Mouse (Mus musculus) midbrain, embryonic 14.5 days (tissue): ENCODE measurements around the gene Sf3b2. TPM values are rescaled to one million over a fixed set of nuclear protein-coding genes. Genes with fewer than 3 reads are reported as not detected.

ENCODE experiments used
- ATAC-seq: fragments of 200-750 bp; cut with Nextera tagmentation; 2 replicates; pipeline ENCODE4 v1.8.0; 2017; ENCODE audit warnings: moderate number of reproducible peaks, moderate library complexity; ENCODE audit not compliant: low FRiP score, low TSS enrichment
- DNase-seq: peaks from one replicate; pipeline ENCODE4 v3.0.0-alpha.2; 2015
- H3K27ac ChIP-seq: fragments of 300-500 bp; sonication (generic); replicated peaks from 2 replicates; pipeline ENCODE4 v1.5.1; 2014; ENCODE audit warnings: mild to moderate bottlenecking, low read depth, low read length, moderate library complexity
- H3K27me3 ChIP-seq: fragments of 300-500 bp; sonication (generic); 2 replicates; pipeline ENCODE4 v1.6.1; 2014; ENCODE audit warnings: low read length, control low read depth, mixed read lengths; ENCODE audit not compliant: control insufficient read depth, insufficient read depth
- H3K36me3 ChIP-seq: fragments of 300-500 bp; sonication (generic); 2 replicates; pipeline ENCODE4 v1.6.1; 2014; ENCODE audit warnings: low read length, control low read depth; ENCODE audit not compliant: control insufficient read depth, insufficient read depth
- H3K4me1 ChIP-seq: fragments of 300-500 bp; sonication (generic); 2 replicates; pipeline ENCODE4 v1.6.1; 2014; ENCODE audit warnings: mild to moderate bottlenecking, antibody characterized with exemption, low read length, control low read depth; ENCODE audit not compliant: control insufficient read depth, insufficient read depth
- H3K4me2 ChIP-seq: fragments of 300-500 bp; sonication (generic); 2 replicates; pipeline ENCODE4 v1.6.1; 2014; ENCODE audit warnings: mild to moderate bottlenecking, low read length, moderate library complexity
- H3K4me3 ChIP-seq: fragments of 300-500 bp; sonication (generic); replicated peaks from 2 replicates; pipeline ENCODE4 v1.5.1; 2014; ENCODE audit warnings: low read depth, low read length
- H3K9ac ChIP-seq: fragments of 300-500 bp; sonication (generic); replicated peaks from 2 replicates; pipeline ENCODE4 v1.6.1; 2014; ENCODE audit warnings: mild to moderate bottlenecking, low read length, moderate library complexity
- H3K9me3 ChIP-seq: fragments of 300-500 bp; sonication (generic); 2 replicates; pipeline ENCODE4 v1.6.1; 2016; ENCODE audit warnings: low read length, control low read depth, mixed read lengths; ENCODE audit not compliant: control insufficient read depth
- WGBS: fragments of 180-500 bp; shearing (Covaris S2); extraction: QIAGEN DNeasy Blood & Tissue Kit; methylation state at CpG from one replicate; pipeline ENCODE4 v1.1.7; 2014; 5-methylcytosine and 5-hydroxymethylcytosine counted together
- polyA plus RNA-seq: library from polyadenylated mRNA; unstranded; fragments of >200 nt; fragmentation: Nextera tagmentation; extraction: Ambion mirVana; gene quantifications from 2 replicates; pipeline ENCODE4 v1.2.1, GENCODE M21; 2014

The Sf3b2 gene
- 291 and 365 TPM in 2 replicates for polyA plus RNA-seq

DNA sequence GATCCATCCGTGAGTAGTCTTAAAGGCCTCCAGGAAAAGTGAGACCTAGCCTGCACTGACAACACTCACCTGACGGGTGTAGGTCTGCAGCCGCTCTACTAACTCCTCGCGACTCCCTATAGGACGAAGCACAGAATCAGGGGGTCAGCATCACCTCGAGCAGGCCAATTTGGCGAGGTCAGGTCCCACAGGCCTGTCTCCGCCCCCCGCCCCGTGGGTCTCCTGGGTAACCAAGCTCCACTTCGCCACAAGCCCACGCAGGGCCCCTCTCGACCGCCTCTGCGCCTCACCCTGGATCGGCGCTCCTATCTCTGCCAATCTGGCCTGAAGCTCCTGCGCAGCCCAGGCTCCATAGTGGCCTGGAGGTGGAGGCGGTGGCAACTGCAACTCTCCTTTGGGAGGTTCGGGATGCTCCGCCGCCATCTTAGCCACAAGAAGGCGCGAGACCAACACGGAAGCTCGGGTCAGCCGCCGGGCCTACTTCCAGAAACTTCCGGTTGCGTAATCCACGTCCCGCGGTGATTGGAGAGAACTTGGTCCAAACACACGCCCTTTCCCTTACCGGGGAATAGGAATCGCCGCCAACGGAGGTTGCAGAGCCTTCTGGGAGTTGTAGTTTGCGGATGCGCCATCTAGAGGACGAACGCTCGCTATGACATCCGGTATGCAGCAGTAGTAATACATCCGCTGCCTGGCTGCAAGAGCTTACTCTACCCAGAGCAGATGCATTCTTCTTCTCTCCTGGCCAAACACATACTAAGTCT is at the start of gene Sf3b2:
Gene Sf3b2 (minus strand): TSS at position 484 of the 764 bp plus-strand sequence.
- peak; percentile 100 for DNase-seq
- Histone ChIP-seq H3K4me3 (peak within 1 kb of the TSS; percentile 93), H3K4me2 (peak within 1 kb of the TSS; percentile 78), H3K27ac (peak within 1 kb of the TSS; percentile 88), H3K36me3 (peaks cover 31% of the 10 kb centered on the region), H3K9ac (peak within 1 kb of the TSS; percentile 84), H3K4me1 (peaks cover 30% of the 10 kb centered on the region), H3K27me3 (no peaks in the 10 kb centered on the region), H3K9me3 (no peaks in the 10 kb centered on the region)
- ATAC-seq = peak; percentile 93
- WGBS = under 1% methylated on average over 46 of the region's 46 CpGs

DNA sequence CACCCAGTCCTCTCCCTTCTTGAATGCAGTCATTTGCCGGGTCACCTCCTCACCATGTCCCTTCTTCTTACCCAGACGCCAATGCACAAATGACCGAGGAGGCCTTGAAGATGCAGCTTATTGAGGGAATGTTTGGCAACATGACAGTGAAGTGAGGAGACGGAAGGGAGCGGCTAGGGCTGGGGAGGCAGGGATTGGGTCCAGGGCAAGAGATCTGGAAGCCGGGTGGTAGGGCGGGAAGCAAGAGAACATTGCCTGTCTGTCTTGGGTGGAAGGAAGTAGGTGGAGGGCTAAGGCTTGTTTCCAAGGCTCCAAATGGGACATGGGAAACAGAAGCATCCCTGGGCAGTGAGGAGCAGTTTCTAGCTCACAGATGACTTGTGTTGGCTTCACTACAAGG is 46.1 kb upstream of the Sf3b2 start:
- whole genome bisulfite sequencing = 97% methylated on average over 7 of the region's 7 CpGs
- Histone ChIP-seq H3K36me3 (no peaks in the 10 kb centered on the region), H3K9ac (no peak overlapping the region)

DNA sequence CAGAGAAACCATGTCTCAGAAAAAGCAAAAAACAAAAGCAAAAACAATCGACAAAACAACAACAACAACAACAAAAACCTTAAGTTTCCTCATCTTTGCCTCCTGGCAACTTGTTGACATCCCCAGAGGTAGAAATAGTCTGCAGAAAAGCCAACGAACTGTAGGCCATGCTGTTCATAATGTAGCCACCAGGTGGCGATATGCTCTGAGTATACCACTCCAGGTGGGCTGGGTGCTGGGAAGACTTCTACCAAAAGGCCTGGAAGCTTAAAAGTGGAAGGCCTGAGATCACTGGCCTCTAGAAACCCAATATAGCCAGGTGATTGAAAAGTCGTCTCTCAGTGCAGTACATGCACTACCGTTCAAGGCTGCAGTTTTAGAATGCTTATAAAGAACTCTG is 42.7 kb upstream of the Sf3b2 start:
- Histone ChIP-seq H3K4me3 (no peak overlapping the region), H3K27ac (no peak overlapping the region), H3K36me3 (no peaks in the 10 kb centered on the region), H3K4me1 (no peaks in the 10 kb centered on the region), H3K27me3 (no peaks in the 10 kb centered on the region), H3K4me2 (no peak overlapping the region), H3K9me3 (no peaks in the 10 kb centered on the region), H3K9ac (no peak overlapping the region)
- WGBS = 23% methylated on average over 5 of the region's 5 CpGs
- DNase-seq = peak; percentile 82
- ATAC-seq = no peak

More for the DNA sequence above, 46.1 kb upstream of the Sf3b2 start:
- no peak overlapping the region for H3K27ac ChIP-seq
- no peaks in the 10 kb centered on the region for H3K9me3 ChIP-seq
- H3K4me2 ChIP-seq = no peak overlapping the region
- H3K27me3 ChIP-seq = no peaks in the 10 kb centered on the region
- DNase-seq = no peak
- no peak overlapping the region for H3K4me3 ChIP-seq
- H3K4me1 ChIP-seq = no peaks in the 10 kb centered on the region
- ATAC-seq = no peak

DNA sequence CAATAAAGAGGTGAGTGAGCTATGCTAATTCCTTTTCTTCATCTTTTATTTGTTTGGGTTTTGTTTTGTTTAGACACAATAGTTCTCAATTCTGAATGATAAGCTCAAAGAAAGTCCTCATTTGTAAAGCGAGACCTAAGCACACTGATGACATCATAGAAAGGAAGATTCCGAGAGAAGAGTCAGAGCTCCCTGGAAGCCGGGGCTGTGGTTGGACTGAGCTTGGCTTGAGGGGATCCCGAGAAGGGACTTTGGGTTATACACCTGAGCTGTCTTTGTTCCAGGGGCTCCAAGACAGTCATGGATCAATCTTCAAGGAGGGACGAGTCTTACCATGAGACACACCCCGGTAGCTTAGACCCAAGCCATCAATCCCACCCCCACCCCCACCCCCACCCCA is 40.2 kb upstream of the Sf3b2 start, which contains the start of gene Catsper1:
Gene Catsper1 (plus strand): TSS at position 301 of the 400 bp plus-strand sequence.
- 89% methylated on average over 6 of the region's 6 CpGs for WGBS
- no peak for DNase-seq
- Histone ChIP-seq H3K4me2 (no peak within 1 kb of the TSS), H3K4me1 (no peaks in the 10 kb centered on the region), H3K4me3 (no peak within 1 kb of the TSS), H3K36me3 (no peaks in the 10 kb centered on the region), H3K27me3 (no peaks in the 10 kb centered on the region), H3K9me3 (no peaks in the 10 kb centered on the region), H3K9ac (no peak within 1 kb of the TSS), H3K27ac (no peak within 1 kb of the TSS)
- no peak for ATAC-seq

DNA sequence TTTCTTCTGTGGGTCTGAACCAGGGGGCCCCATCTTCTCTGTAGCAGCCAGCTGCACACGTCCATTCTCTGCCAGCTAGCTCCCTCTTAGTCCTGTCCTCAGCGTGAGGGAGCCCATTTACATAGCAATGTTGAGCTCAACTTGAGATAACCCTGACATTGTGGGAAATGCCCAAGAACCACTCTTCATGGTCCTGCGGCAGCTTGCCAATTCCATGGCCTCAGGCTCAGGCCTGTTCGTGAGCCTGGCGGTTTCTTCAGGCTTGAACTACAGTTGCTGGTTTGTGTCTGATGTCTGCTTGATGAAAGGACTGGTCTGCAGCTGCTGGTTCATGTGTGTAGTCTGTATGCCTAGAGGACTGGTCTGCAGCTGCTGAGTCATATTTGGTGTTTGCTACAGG is 39.5 kb upstream of the Sf3b2 start:
- H3K27me3 ChIP-seq = no peaks in the 10 kb centered on the region
- no peaks in the 10 kb centered on the region for H3K4me1 ChIP-seq
- H3K4me3 ChIP-seq = no peak overlapping the region
- 80% methylated on average over 5 of the region's 5 CpGs for WGBS
- ATAC-seq (no peak), DNase-seq (no peak)
- H3K9ac ChIP-seq = no peak overlapping the region
- no peaks in the 10 kb centered on the region for H3K36me3 ChIP-seq
- no peak overlapping the region for H3K4me2 ChIP-seq
- H3K9me3 ChIP-seq = no peaks in the 10 kb centered on the region
- H3K27ac ChIP-seq = no peak overlapping the region

DNA sequence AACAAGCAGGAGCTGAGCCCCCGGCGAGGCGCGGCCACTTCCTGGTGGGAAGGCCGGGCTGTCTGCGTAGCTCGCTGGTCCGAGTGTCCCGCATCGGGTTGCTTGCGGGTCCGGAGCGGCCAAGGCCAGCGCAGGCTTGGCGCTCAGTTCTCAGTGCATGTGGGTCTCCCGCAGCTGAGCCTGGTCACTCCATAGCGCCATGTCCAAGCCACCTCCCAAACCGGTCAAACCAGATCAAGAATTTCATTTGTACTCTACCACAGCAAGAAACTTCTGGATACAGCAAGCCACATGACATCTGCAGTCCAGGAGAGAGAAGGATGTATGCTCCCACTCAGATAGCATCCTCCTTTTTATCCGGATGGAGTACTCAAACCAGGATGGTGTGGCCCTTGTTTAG is 32.7 kb upstream of the Sf3b2 start:
- Histone ChIP-seq H3K4me2 (no peak overlapping the region), H3K27me3 (no peaks in the 10 kb centered on the region), H3K4me3 (no peak overlapping the region), H3K27ac (no peak overlapping the region), H3K9me3 (no peaks in the 10 kb centered on the region), H3K36me3 (no peaks in the 10 kb centered on the region), H3K4me1 (no peaks in the 10 kb centered on the region), H3K9ac (no peak overlapping the region)
- DNase-seq (no peak), ATAC-seq (no peak)
- WGBS = 77% methylated on average over 19 of the region's 19 CpGs

DNA sequence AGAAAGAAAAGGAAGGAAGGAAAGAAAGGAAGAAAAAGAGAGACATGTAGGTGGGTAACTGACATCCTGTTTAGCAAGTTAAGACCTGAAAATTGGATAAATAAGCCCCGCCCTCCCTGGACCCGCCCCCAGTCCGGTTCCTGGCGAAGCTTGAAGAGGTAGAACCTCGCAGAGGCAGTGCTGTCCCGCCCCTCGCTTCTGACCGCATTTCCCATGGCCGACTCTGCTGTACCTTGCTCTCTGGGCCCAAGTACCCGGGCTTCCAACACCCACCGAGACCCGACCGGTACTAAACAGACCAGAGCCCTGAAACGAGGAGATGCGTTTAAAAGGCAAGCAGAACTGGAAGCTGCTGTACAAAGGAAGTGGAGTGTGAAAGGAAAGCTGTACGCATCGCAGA is 28.5 kb upstream of the Sf3b2 start:
- ATAC-seq = no peak
- H3K4me3 ChIP-seq = no peak overlapping the region
- H3K4me2 ChIP-seq = no peak overlapping the region
- no peaks in the 10 kb centered on the region for H3K9me3 ChIP-seq
- no peak overlapping the region for H3K9ac ChIP-seq
- H3K36me3 ChIP-seq = no peaks in the 10 kb centered on the region
- WGBS = 52% methylated on average over 17 of the region's 17 CpGs
- no peaks in the 10 kb centered on the region for H3K4me1 ChIP-seq
- no peaks in the 10 kb centered on the region for H3K27me3 ChIP-seq
- no peak for DNase-seq
- no peak overlapping the region for H3K27ac ChIP-seq

DNA sequence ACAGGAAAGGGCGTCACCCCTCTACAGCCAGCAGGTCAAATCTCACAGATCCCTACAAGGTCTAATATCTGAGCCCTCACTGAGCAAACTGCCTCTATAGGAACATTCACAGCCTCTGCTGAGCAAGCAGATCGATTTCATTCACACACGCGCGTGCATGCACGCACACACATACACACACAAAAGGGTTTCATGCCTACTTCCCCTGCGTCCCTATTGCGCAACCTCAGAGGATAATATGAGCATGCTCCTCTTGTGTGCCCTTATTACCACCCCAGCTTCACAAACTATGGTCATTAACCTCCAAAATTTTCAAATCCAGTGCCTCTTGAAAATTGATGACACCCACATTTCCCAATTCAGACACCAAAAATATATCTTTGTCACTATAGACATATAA is 17.9 kb upstream of the Sf3b2 start:
- no peaks in the 10 kb centered on the region for H3K9me3 ChIP-seq
- H3K36me3 ChIP-seq = no peaks in the 10 kb centered on the region
- no peak overlapping the region for H3K9ac ChIP-seq
- no peak overlapping the region for H3K4me3 ChIP-seq
- 88% methylated on average over 8 of the region's 8 CpGs for WGBS
- DNase-seq = no peak
- no peaks in the 10 kb centered on the region for H3K27me3 ChIP-seq
- no peak overlapping the region for H3K4me2 ChIP-seq
- H3K4me1 ChIP-seq = no peaks in the 10 kb centered on the region
- no peak for ATAC-seq
- no peak overlapping the region for H3K27ac ChIP-seq

DNA sequence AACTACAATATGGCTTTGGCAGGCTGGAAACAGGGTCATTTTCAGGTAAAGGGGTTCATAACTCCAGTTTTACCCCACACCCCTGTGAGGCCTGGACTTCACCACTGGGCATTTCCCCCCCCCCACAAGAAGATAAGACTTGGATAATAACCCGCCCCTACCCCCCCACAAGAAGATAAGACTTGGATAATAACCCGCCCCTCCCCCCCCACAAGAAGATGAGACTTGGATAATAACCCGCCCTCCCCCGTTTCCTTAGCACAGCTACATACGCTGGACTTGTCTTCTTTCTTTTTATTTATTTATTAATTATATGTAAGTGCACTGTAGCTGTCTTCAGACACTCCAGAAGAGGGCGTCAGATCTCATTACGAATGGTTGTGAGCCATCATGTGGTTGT is 13.8 kb upstream of the Sf3b2 start:
- peaks cover 39% of the 10 kb centered on the region for H3K36me3 ChIP-seq
- no peaks in the 10 kb centered on the region for H3K9me3 ChIP-seq
- no peak overlapping the region for H3K9ac ChIP-seq
- no peaks in the 10 kb centered on the region for H3K27me3 ChIP-seq
- no peak overlapping the region for H3K4me3 ChIP-seq
- 87% methylated on average over 7 of the region's 7 CpGs for whole genome bisulfite sequencing
- H3K27ac ChIP-seq = no peak overlapping the region
- no peak for ATAC-seq
- no peaks in the 10 kb centered on the region for H3K4me1 ChIP-seq
- peak; percentile 63 for DNase-seq
- H3K4me2 ChIP-seq = no peak overlapping the region
